Mouse (Mus musculus) small intestine, adult 2 months (tissue): Measurements from ENCODE around the gene Nanp.

Experiments used
- CTCF ChIP-seq: fragments of 200-500 bp; IDR thresholded peaks from 2 replicates; pipeline ENCODE4 v1.5.1; 2012; ENCODE audit warnings: low read depth, mild to moderate bottlenecking, control low read depth, inconsistent platforms, low read length, moderate library complexity, mixed read lengths; ENCODE audit not compliant: insufficient replicate concordance, insufficient read length; ENCODE audit errors: extremely low read depth
- POLR2A ChIP-seq: fragments of 200-500 bp; IDR thresholded peaks from 2 replicates; pipeline ENCODE4 v1.6.1; 2012; ENCODE audit warnings: low read depth, mild to moderate bottlenecking, control low read depth, inconsistent platforms, low read length, moderate library complexity

- no peak for TF ChIP-seq CTCF
- TF ChIP-seq POLR2A: no peak
Observed at GRCm38 (mm10) chr2:150982051-150982450, 57.1 kb downstream of the Nanp start.
